Comparison of ENCODE assay signal across 18 mouse cellular contexts in genomic region chr11:114043530-114043929, GRCm38 (mm10). TPM values are rescaled to one million over a fixed set of nuclear protein-coding genes. Genes with fewer than 3 reads are reported as not detected.
A peak's percentile ranks its signal among the peaks of the same experiment; 100 is the strongest.
DNase-seq lines count a peak whose midpoint lies in the region; ATAC-seq and TF ChIP-seq lines count a peak whose summit lies in the region.
"Had no signal": no experiment of that assay in that cellular context is flagged by ENCODE, and none has a peak within 500 bp of the region (broad histone marks: within the 10 kb centered on the region; RNA-seq: fewer than 3 reads in every experiment).

No protein-coding gene starts in this region.

- TF ChIP-seq CTCF in forebrain, postnatal 0 days (IDR thresholded peaks at IDR 0.05; ENCODE audit: low read depth): no peak
- TF ChIP-seq CTCF in kidney, postnatal 0 days (IDR thresholded peaks at IDR 0.05; ENCODE audit: low read depth): no peak

- no peaks in the 10 kb centered on the region for H3K4me1 ChIP-seq in forebrain, postnatal 0 days (ENCODE audit: insufficient read depth)
- H3K4me1 ChIP-seq in forebrain, embryonic 12.5 days: peaks cover 41% of the 10 kb centered on the region
- H3K4me1 ChIP-seq in kidney, postnatal 0 days (replicated peaks; ENCODE audit: insufficient read depth, low read length): 0 out of 2 replicates have a peak, but pooled peaks cover 14% of the 10 kb centered on the region
- H3K4me1 ChIP-seq in embryonic facial prominence, embryonic 10.5 days: peaks cover 70% of the 10 kb centered on the region

- WGBS in forebrain, postnatal 0 days: 41% methylated on average over 7 of the region's 7 CpGs
- WGBS in forebrain, embryonic 12.5 days: 74% methylated on average over 7 of the region's 7 CpGs
- WGBS in kidney, postnatal 0 days: 45% methylated on average over 7 of the region's 7 CpGs
- WGBS in embryonic facial prominence, embryonic 10.5 days: 73% methylated on average over 7 of the region's 7 CpGs

- no peak overlapping the region for H3K27ac ChIP-seq in forebrain, postnatal 0 days (ENCODE audit: low read depth, low read length)
- no peak overlapping the region for H3K27ac ChIP-seq in forebrain, embryonic 12.5 days
- peak overlapping the region; percentile 5; the same call in 1 of the 2 replicates for H3K27ac ChIP-seq in kidney, postnatal 0 days
- no peak overlapping the region; the same call in 1 of the 2 replicates for H3K27ac ChIP-seq in embryonic facial prominence, embryonic 10.5 days (replicated peaks)
- H3K27ac ChIP-seq: intestine, embryonic 15.5 days; limb, embryonic 12.5 days; liver, embryonic 13.5 days; midbrain, embryonic 13.5 days had no signal

- H3K27me3 ChIP-seq in forebrain, postnatal 0 days (ENCODE audit: insufficient read depth, low read length): no peaks in the 10 kb centered on the region
- H3K27me3 ChIP-seq in forebrain, embryonic 12.5 days: peaks cover 10% of the 10 kb centered on the region; the same call in 1 of the 2 replicates
- H3K27me3 ChIP-seq in kidney, postnatal 0 days (ENCODE audit: insufficient read depth, low read length): no peaks in the 10 kb centered on the region
- H3K27me3 ChIP-seq in embryonic facial prominence, embryonic 10.5 days (replicated peaks; ENCODE audit: low read depth, poor library complexity, severe bottlenecking): no peaks in the 10 kb centered on the region
- H3K27me3 ChIP-seq: intestine, embryonic 15.5 days; liver, embryonic 13.5 days; midbrain, embryonic 13.5 days had no signal

- no peak overlapping the region for H3K4me2 ChIP-seq in forebrain, postnatal 0 days (ENCODE audit: low read depth)
- H3K4me2 ChIP-seq in forebrain, embryonic 12.5 days: no peak overlapping the region
- H3K4me2 ChIP-seq in kidney, postnatal 0 days (ENCODE audit: low read length): no peak overlapping the region
- H3K4me2 ChIP-seq: intestine, embryonic 15.5 days; limb, embryonic 12.5 days; liver, embryonic 13.5 days; midbrain, embryonic 13.5 days had no signal

- no peak overlapping the region for H3K4me3 ChIP-seq in forebrain, postnatal 0 days (ENCODE audit: low read depth, low read length)
- H3K4me3 ChIP-seq in forebrain, embryonic 12.5 days (replicated peaks): no peak overlapping the region
- H3K4me3 ChIP-seq in kidney, postnatal 0 days (replicated peaks; ENCODE audit: low read depth, low read length): no peak overlapping the region
- no peak overlapping the region for H3K4me3 ChIP-seq in embryonic facial prominence, embryonic 10.5 days
- H3K4me3 ChIP-seq: intestine, embryonic 15.5 days; limb, embryonic 12.5 days; liver, embryonic 13.5 days; midbrain, embryonic 13.5 days had no signal

- H3K9ac ChIP-seq in forebrain, postnatal 0 days: no peak overlapping the region
- H3K9ac ChIP-seq in forebrain, embryonic 12.5 days: no peak overlapping the region
- no peak overlapping the region for H3K9ac ChIP-seq in kidney, postnatal 0 days (ENCODE audit: low read depth, low read length)
- H3K9ac ChIP-seq: intestine, embryonic 15.5 days; limb, embryonic 12.5 days; liver, embryonic 13.5 days; midbrain, embryonic 13.5 days had no signal

- peak; percentile 26 for DNase-seq in forebrain, postnatal 0 days
- peak; percentile 31 for DNase-seq in kidney, postnatal 0 days (ENCODE audit: low spot score)
- no peak for DNase-seq in kidney, adult 11 months
- DNase-seq in cerebellum, adult 9-10 months: peak; percentile 39
- DNase-seq in telencephalon, adult 2 months (ENCODE audit: low read depth, low spot score): peak; percentile 31
- no peak for DNase-seq in embryonic facial prominence, embryonic 10.5 days (ENCODE audit: low spot score)
- DNase-seq: adrenal gland, postnatal 25 days; heart, postnatal 4 days; kidney, postnatal 10 days; liver, embryonic 13.5 days; right cerebral cortex, adult 18-20 months had no signal

- H3K36me3 ChIP-seq in forebrain, postnatal 0 days (ENCODE audit: insufficient read depth): no peaks in the 10 kb centered on the region
- no peaks in the 10 kb centered on the region for H3K36me3 ChIP-seq in forebrain, embryonic 12.5 days (replicated peaks)
- no peaks in the 10 kb centered on the region for H3K36me3 ChIP-seq in kidney, postnatal 0 days (ENCODE audit: insufficient read depth, low read length)
- peaks cover 4% of the 10 kb centered on the region; the same call in 1 of the 2 replicates for H3K36me3 ChIP-seq in embryonic facial prominence, embryonic 10.5 days (replicated peaks)
- H3K36me3 ChIP-seq: intestine, embryonic 15.5 days; liver, embryonic 13.5 days; midbrain, embryonic 13.5 days had no signal

- no peak for ATAC-seq in forebrain, postnatal 0 days
- no peak for ATAC-seq in forebrain, embryonic 12.5 days (ENCODE audit: low FRiP score)
- ATAC-seq in kidney, postnatal 0 days (replicated peaks; ENCODE audit: low FRiP score, low read depth): no peak
- ATAC-seq: intestine, embryonic 15.5 days; midbrain, embryonic 13.5 days had no signal

- no peaks in the 10 kb centered on the region for H3K9me3 ChIP-seq in forebrain, postnatal 0 days (ENCODE audit: low read length)
- H3K9me3 ChIP-seq in forebrain, embryonic 12.5 days: peaks cover 4% of the 10 kb centered on the region; the same call in 1 of the 2 replicates
- H3K9me3 ChIP-seq in kidney, postnatal 0 days (replicated peaks; ENCODE audit: low read length): no peaks in the 10 kb centered on the region
- H3K9me3 ChIP-seq in embryonic facial prominence, embryonic 10.5 days: peaks cover 6% of the 10 kb centered on the region; the same call in 1 of the 2 replicates
- H3K9me3 ChIP-seq: intestine, embryonic 15.5 days; liver, embryonic 13.5 days had no signal

RNA-seq across cellular contexts. Expression of gene Sdk2, which starts 23.3 kb away (rescaled TPM):
- 14.1 and 18.5 TPM in 2 replicates for total RNA-seq in forebrain, postnatal 0 days (2014; rRNA removed)
- 0.79 and 1.9 TPM in 2 replicates for polyA plus RNA-seq in forebrain, postnatal 0 days (2015; fragmentation: Nextera tagmentation; extraction: Ambion mirVana)
- 2.2 and 3.0 TPM in 2 replicates for polyA plus RNA-seq in forebrain, embryonic 12.5 days (2016; fragmentation: Nextera tagmentation; extraction: Ambion mirVana)
- 1.6 and 2.2 TPM in 2 replicates for polyA plus RNA-seq in kidney, postnatal 0 days (2015; fragmentation: Nextera tagmentation; extraction: Ambion mirVana)
- polyA plus RNA-seq in embryonic facial prominence, embryonic 10.5 days (2016; fragmentation: Nextera tagmentation; extraction: Ambion mirVana): 1.9 and 3.1 TPM in 2 replicates
- total RNA-seq: granulocyte monocyte progenitor cell, adult 5-6 weeks; megakaryocyte progenitor cell, adult 5-6 weeks; neutrophil, adult 5-6 weeks had no signal

Comparison
In these comparisons a context has a peak if more than half of its experiments do, and no peak if none do; other contexts are left out.
1. DNase-seq: peak in forebrain, postnatal 0 days (single experiment), kidney, postnatal 0 days (single experiment), cerebellum, adult 9-10 months (single experiment) and telencephalon, adult 2 months (single experiment); none in kidney, adult 11 months (single experiment) and embryonic facial prominence, embryonic 10.5 days (single experiment).